Mouse (Mus musculus) right cerebral cortex, postnatal 14 days (tissue): Measurements from ENCODE around the gene Fcgrt.

Experiments
- DNase-seq: peaks from one replicate; pipeline ENCODE4 v3.0.0; 2022

Fcgrt gene

GRCm38 (mm10) chr7:45082401-45083299 lies 21.0 kb downstream of the Fcgrt start:
- DNase-seq: no peak

DNA sequence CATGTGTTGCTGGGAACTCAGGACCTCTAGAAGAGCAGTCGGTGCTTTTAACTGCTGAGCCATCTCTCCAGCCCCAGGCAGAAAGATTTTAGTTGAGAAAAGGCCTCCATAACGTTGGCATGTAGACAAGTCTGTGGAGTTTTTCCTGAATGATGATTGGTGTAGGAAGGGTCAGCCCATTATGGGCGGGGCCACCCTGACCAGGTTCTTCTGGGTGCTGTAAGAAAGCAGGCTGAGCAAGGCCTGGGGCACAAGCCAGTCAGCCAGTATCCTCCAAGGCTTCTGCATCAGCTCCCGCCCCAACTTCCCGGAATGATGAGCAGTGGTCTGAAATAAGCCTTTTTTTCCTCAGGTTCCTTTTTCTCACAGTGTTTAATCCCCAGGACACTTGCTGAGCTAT lies 22.6 kb downstream of the Fcgrt start:
- no peak for DNase-seq

- peak; percentile 90 for DNase-seq
Measured at GRCm38 (mm10) chr7:45079856-45080255, 23.8 kb downstream of the Fcgrt start.

DNA sequence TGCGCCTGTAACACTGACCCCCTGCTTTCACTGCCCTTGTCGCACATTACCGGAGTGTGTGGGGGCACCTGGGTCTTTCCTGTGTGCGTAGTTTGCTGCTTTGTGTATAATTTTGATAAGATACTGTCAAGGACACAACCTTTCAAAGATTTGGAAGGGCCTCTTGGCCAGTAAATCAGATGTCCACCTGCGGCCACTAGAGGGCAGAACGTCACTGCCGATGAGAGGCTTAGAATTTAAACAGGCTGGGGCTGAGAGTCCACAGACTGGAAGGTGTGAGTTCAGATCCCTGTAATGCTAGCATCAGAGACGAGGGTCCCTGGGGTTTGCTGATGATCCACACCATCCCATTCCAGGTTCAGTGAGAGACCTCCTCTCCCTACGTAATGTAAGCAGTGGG lies 25.1 kb downstream of the Fcgrt start:
- DNase-seq: peak; percentile 75

DNA sequence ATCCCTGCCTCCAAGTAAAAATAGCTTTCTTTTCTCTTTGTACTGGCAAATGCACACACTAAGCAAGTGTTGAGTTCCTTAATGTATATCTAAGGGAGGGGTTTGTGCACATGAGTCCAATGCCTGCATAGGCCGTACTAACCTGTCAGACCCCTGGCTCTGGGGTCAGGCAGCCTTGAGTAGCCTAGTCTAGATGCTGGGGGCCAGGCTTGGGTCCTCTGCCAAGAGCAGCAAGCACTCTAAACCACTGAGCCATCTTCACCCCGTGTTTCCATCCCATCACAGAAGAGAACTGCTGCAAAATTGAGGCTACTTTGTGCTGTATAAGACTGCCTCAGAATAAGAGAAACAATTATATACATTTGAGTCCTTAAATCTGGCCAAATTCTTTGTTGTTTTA lies 25.8 kb downstream of the Fcgrt start:
- DNase-seq: no peak

DNA sequence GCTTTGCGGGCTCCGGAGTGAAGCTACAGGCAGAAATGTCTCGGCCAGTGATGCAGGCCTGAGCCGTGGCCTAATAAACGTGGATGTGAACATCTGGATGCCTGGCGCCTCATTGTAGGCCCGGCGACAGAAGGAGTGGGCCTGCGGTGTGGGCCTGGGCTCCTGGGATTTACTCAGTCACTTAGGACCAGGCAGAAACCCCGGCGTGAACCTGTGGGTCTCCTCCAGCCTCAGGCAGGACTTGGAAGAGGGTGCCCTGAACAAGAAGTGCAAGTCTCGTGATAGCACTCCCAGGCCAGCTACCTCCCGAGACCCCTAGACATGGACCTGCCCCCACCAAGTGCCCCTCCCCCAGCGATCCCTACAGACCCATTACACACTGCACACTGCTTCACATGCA lies 26.3 kb downstream of the Fcgrt start:
- no peak for DNase-seq

GRCm38 (mm10) chr7:45076501-45076900 lies 27.1 kb downstream of the Fcgrt start:
- no peak for DNase-seq

DNA sequence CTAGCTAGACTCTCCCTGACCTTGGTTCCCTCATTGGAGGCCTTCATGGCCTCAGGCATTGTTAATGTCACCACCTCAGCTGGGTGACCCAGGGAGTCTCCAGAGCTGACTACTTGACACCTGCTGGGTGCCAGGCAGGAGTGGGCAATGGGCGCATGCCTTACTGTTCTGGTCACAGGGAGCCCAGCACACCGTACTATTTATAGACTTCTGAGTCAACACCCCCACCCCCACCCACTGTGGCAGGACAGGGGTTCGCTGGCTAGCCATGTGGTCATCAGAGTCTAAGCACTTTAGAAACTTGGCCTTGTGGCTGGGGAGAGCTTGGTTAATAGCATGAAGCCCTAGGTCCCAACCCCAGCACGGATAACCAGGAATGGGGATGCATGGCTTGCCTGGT lies 28.2 kb downstream of the Fcgrt start:
- DNase-seq: no peak

DNA sequence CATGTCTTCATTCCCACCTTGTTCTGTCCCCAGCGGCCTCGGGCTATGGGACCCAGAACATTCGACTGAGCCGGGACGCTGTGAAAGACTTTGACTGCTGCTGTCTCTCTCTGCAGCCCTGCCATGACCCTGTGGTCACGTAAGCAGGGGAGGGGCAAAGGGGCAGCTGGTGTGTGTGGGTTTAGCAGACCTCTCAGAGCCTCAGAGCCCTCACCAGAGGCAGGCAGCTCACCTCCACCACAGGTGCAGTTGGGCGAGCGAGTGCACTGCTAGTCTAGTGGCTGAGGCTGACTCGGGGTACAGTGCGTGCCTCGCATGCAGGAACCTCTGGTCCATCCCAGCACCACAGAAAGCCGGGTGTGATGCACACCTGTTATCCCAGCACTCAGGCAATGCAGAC lies 29.7 kb downstream of the Fcgrt start:
- no peak for DNase-seq

DNA sequence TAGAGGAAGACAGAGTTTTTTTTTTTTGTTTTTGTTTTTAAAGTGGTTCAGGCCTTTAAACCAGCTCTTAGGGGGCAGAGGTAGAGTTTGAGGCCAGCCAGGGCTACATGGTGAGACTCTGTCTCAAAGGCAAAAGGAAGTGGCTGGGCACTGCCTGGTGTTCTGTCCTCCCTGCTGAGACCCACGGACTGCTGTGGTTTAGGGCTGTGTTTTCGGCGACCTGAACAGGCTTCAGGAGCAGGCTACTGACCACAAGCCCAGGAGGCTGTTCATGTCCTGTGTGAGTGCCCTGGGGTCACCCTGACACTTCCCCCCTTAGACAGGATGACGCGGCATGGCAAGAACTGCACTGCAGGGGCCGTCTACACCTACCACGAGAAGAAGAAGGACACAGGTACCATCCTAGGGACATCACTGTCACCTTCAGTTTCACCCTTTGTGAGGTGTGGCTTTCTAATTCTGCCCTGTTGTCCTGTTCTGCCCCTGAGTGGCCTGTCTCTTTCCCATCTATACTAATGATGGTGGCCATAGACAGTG lies 30.4 kb downstream of the Fcgrt start:
- no peak for DNase-seq

- no peak for DNase-seq
Measured at GRCm38 (mm10) chr7:45072230-45072629, 31.4 kb downstream of the Fcgrt start.

- no peak for DNase-seq
Measured at GRCm38 (mm10) chr7:45069671-45070070, 34.0 kb downstream of the Fcgrt start.

GRCm38 (mm10) chr7:45068000-45068318 lies 35.7 kb downstream of the Fcgrt start:
- DNase-seq: no peak

GRCm38 (mm10) chr7:45067190-45067999 lies 36.3 kb downstream of the Fcgrt start:
- no peak for DNase-seq

DNA sequence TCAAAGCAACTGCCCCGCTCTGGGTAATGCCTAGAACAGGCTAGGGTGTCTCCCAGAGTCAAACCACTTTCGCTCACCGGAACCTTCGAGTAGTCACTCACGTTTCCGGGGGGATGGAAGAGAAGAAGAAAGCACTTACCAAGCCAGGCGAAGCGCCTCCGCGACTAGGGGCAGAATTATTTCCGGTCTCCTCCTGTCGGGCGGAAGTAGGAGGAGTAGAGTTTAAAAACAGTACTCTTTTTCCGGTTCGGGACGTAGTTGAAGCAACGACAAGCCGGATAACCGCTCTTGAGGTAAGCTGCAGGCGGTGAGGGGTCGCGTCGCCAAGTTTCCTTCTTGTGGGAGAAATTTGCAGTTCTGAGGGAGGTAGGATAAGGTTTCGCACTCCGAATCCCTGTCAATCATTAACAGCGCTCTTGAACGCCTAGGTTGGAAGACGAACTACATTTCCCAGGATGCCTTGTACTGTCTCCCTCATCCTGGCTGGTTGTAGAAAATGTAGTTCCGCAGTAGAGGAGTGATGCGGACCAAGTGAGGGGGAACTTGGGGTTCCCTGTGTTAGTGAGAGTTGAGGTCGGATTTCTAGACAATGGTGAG lies 41.3 kb downstream of the Fcgrt start, which contains the start of the genes Nosip and Prrg2:
TSS of gene Nosip (plus strand) at position 191 of the 597 bp plus-strand sequence.
TSS of gene Prrg2 (minus strand) at position 439 of the 597 bp plus-strand sequence.
- DNase-seq: peak; percentile 92

DNA sequence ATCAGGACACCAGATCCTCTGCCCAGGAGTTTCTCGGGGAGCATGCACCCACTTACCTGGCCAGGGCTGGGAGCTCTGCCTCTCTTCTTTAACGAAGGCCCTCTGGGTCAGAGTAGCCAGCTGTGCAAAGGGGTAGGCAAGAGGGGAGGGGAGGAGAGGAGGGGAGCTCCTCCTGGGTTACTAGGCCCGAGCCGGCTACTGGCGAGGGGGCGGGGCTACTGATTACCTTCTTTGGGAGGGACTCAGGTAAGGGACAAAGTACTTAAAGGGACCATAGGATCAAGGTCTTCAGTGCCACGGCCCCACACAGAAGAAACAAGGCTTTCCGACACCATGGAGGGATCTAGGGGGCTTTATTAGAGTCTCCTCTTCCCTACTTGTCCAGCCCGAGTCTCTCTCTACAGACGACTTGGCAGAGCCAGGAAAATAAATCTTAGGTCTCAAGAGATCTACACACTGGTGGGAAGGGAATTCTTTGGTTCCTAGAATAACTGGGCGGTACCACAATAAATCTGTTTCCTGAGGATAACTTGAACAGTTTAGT lies 42.0 kb downstream of the Fcgrt start:
- no peak for DNase-seq

- DNase-seq: no peak
Measured at GRCm38 (mm10) chr7:45060632-45061122, 43.0 kb downstream of the Fcgrt start.

GRCm38 (mm10) chr7:45058607-45059571 lies 44.8 kb downstream of the Fcgrt start:
- peak; percentile 45 for DNase-seq

DNA sequence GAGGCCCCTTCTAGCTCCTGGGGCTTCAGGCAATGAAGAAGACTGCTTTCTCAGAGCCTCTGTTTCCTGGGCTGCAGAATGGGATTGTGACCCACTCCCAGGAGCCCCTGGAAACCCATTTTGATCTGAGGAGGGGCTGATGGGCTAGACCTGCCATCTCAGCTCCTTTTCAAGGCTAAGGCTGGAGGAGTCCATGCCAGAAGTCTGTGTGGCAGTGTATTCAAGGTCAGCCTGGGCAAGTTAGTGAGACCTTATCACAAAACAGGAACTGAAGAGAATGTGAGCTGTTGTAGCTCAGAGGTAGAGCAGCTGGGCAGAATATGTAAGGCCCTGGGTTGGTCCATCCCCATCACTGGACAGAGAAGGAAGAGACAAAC lies 46.7 kb downstream of the Fcgrt start:
- no peak for DNase-seq

- no peak for DNase-seq
Measured at GRCm38 (mm10) chr7:45056329-45056971, 47.2 kb downstream of the Fcgrt start.

DNA sequence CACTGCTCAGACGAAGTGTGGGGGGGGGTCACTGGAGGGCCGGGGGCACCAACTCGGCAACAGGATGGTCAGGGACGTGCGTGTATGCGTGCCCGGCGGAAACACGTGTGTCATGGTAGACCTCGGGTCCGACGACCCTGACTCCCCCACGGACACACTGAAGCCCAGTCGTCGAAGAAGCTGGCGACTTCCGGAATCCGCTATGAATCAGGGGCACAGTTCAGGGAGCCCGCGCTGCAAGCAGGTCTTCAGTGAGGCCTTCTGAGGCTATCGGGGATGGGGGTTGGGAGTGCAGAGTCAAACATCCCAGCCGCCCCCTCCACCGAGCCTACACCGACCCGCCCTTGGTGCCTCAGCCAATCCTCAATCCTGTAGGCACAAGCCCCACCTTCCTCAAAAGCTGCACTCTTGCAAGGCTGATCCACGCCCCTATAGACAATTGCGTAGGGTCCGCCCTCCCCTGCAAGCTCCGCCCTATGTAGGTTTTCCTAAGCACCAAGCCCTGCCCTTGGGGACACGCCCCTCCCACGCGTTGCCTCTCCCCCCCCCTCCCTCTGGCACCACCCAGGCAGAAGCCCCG lies 49.6 kb downstream of the Fcgrt start:
- DNase-seq: peak; percentile 89
